Mouse (Mus musculus): ENCODE measurements around the gene Emc8. TPM values are rescaled to one million over a fixed set of nuclear protein-coding genes. Genes with fewer than 3 reads are reported as not detected.

Emc8 gene
- polyA plus RNA-seq, 1 experiment: 122 TPM

- H3K4me3 ChIP-seq: no peak overlapping the region
- no peak for TF ChIP-seq REST (IDR thresholded peaks at IDR 0.05; ENCODE audit: insufficient read depth, insufficient read length)
- TF ChIP-seq MYOD1 (IDR thresholded peaks at IDR 0.05; ENCODE audit: control insufficient read depth in 1 of 3, insufficient read length in 2 of 3, low read depth in 2 of 3): no peak
- TF ChIP-seq POLR2AphosphoS2 (IDR thresholded peaks at IDR 0.05; ENCODE audit: insufficient read length, low read depth): no peak
- no peak for TF ChIP-seq SRF (IDR thresholded peaks at IDR 0.05; ENCODE audit: control insufficient read depth, insufficient read length, low read depth)
- no peak for TF ChIP-seq USF1 (IDR thresholded peaks at IDR 0.05; ENCODE audit: low read depth)
- no peaks in the 10 kb centered on the region for H3K79me2 ChIP-seq (ENCODE audit: control insufficient read depth, insufficient read depth)
- no peak overlapping the region for H3K4me2 ChIP-seq (ENCODE audit: low read depth)
- H3K36me3 ChIP-seq (ENCODE audit: control insufficient read depth, insufficient read depth): no peaks in the 10 kb centered on the region
- H3ac ChIP-seq (ENCODE audit: control insufficient read depth, insufficient read length): no peak overlapping the region
- no peaks in the 10 kb centered on the region for H3K27me3 ChIP-seq (ENCODE audit: control insufficient read depth, insufficient read depth, insufficient read length)
These were observed 37.5 kb downstream of the Emc8 start for GRCm38 (mm10) chr8:120630848-120631247.

GRCm38 (mm10) chr8:120630031-120630430 lies 38.3 kb downstream of the Emc8 start:
- Histone ChIP-seq H3K27me3 (ENCODE audit: control insufficient read depth, insufficient read depth, insufficient read length) (no peaks in the 10 kb centered on the region), H3K79me2 (ENCODE audit: control insufficient read depth, insufficient read depth) (no peaks in the 10 kb centered on the region), H3K4me3 (no peak overlapping the region), H3K4me2 (ENCODE audit: low read depth) (no peak overlapping the region), H3ac (ENCODE audit: control insufficient read depth, insufficient read length) (no peak overlapping the region), H3K36me3 (ENCODE audit: control insufficient read depth, insufficient read depth) (no peaks in the 10 kb centered on the region)
- TF ChIP-seq CEBPB (IDR thresholded peaks at IDR 0.05; ENCODE audit: insufficient read depth, poor library complexity, severe bottlenecking): no peak
- TF ChIP-seq POLR2AphosphoS2 (IDR thresholded peaks at IDR 0.05; ENCODE audit: insufficient read length, low read depth): no peak
- no peak for TF ChIP-seq MYOD1 (IDR thresholded peaks at IDR 0.05; ENCODE audit: control insufficient read depth in 1 of 3, insufficient read length in 2 of 3, low read depth in 2 of 3)
- TF ChIP-seq SRF (IDR thresholded peaks at IDR 0.05; ENCODE audit: control insufficient read depth, insufficient read length, low read depth): no peak
- TF ChIP-seq TCF12 (IDR thresholded peaks at IDR 0.05; ENCODE audit: insufficient read depth, poor library complexity, severe bottlenecking): no peak
- TF ChIP-seq MYOG (IDR thresholded peaks at IDR 0.05; ENCODE audit: control insufficient read depth in 1 of 3, insufficient read depth in 1 of 3, insufficient read length in 2 of 3, low read depth in 2 of 3): no peak
- TF ChIP-seq TCF3 (IDR thresholded peaks at IDR 0.05; ENCODE audit: insufficient read length, low read depth): no peak
- TF ChIP-seq REST (IDR thresholded peaks at IDR 0.05; ENCODE audit: insufficient read depth, insufficient read length): no peak
- TF ChIP-seq USF1 (IDR thresholded peaks at IDR 0.05; ENCODE audit: low read depth): no peak
- TF ChIP-seq E2F4 (IDR thresholded peaks at IDR 0.05; ENCODE audit: insufficient read depth): no peak
- no peak for TF ChIP-seq MAX (IDR thresholded peaks at IDR 0.05; ENCODE audit: low read depth)
- no peak for TF ChIP-seq POLR2A (IDR thresholded peaks at IDR 0.05; ENCODE audit: insufficient read length, low read depth)

- Histone ChIP-seq H3ac (ENCODE audit: control insufficient read depth, insufficient read length) (no peak overlapping the region), H3K4me3 (no peak overlapping the region), H3K27me3 (ENCODE audit: control insufficient read depth, insufficient read depth, insufficient read length) (no peaks in the 10 kb centered on the region), H3K79me2 (ENCODE audit: control insufficient read depth, insufficient read depth) (no peaks in the 10 kb centered on the region), H3K36me3 (ENCODE audit: control insufficient read depth, insufficient read depth) (no peaks in the 10 kb centered on the region), H3K4me2 (ENCODE audit: low read depth) (no peak overlapping the region)
- TF ChIP-seq SRF (IDR thresholded peaks at IDR 0.05; ENCODE audit: control insufficient read depth, insufficient read length, low read depth): no peak
- TF ChIP-seq CEBPB (IDR thresholded peaks at IDR 0.05; ENCODE audit: insufficient read depth, poor library complexity, severe bottlenecking): no peak
- TF ChIP-seq MYOD1 (IDR thresholded peaks at IDR 0.05; ENCODE audit: control insufficient read depth in 1 of 3, insufficient read length in 2 of 3, low read depth in 2 of 3): no peak
- TF ChIP-seq POLR2A (IDR thresholded peaks at IDR 0.05; ENCODE audit: insufficient read length, low read depth): no peak
- TF ChIP-seq TCF3 (IDR thresholded peaks at IDR 0.05; ENCODE audit: insufficient read length, low read depth): no peak
- no peak for TF ChIP-seq REST (IDR thresholded peaks at IDR 0.05; ENCODE audit: insufficient read depth, insufficient read length)
- TF ChIP-seq POLR2AphosphoS2 (IDR thresholded peaks at IDR 0.05; ENCODE audit: insufficient read length, low read depth): no peak
- TF ChIP-seq E2F4 (IDR thresholded peaks at IDR 0.05; ENCODE audit: insufficient read depth): no peak
- TF ChIP-seq MYOG (IDR thresholded peaks at IDR 0.05; ENCODE audit: control insufficient read depth in 1 of 3, insufficient read depth in 1 of 3, insufficient read length in 2 of 3, low read depth in 2 of 3): no peak
- TF ChIP-seq USF1 (IDR thresholded peaks at IDR 0.05; ENCODE audit: low read depth): no peak
- TF ChIP-seq TCF12 (IDR thresholded peaks at IDR 0.05; ENCODE audit: insufficient read depth, poor library complexity, severe bottlenecking): no peak
- no peak for TF ChIP-seq MAX (IDR thresholded peaks at IDR 0.05; ENCODE audit: low read depth)
These were observed 41.1 kb downstream of the Emc8 start for GRCm38 (mm10) chr8:120627298-120627697.

- Histone ChIP-seq H3ac (ENCODE audit: control insufficient read depth, insufficient read length) (no peak overlapping the region), H3K27me3 (ENCODE audit: control insufficient read depth, insufficient read depth, insufficient read length) (no peaks in the 10 kb centered on the region)
These were observed 41.9 kb downstream of the Emc8 start for GRCm38 (mm10) chr8:120626461-120626860.

GRCm38 (mm10) chr8:120623608-120624007 lies 44.8 kb downstream of the Emc8 start:
- no peak overlapping the region for H3K4me2 ChIP-seq (ENCODE audit: low read depth)
- H3K27me3 ChIP-seq (ENCODE audit: control insufficient read depth, insufficient read depth, insufficient read length): no peaks in the 10 kb centered on the region
- TF ChIP-seq CEBPB (IDR thresholded peaks at IDR 0.05; ENCODE audit: insufficient read depth, poor library complexity, severe bottlenecking) (no peak), MYOG (IDR thresholded peaks at IDR 0.05; ENCODE audit: control insufficient read depth in 1 of 3, insufficient read depth in 1 of 3, insufficient read length in 2 of 3, low read depth in 2 of 3) (no peak), TCF3 (IDR thresholded peaks at IDR 0.05; ENCODE audit: insufficient read length, low read depth) (no peak), USF1 (IDR thresholded peaks at IDR 0.05; ENCODE audit: low read depth) (no peak), TCF12 (IDR thresholded peaks at IDR 0.05; ENCODE audit: insufficient read depth, poor library complexity, severe bottlenecking) (no peak), E2F4 (IDR thresholded peaks at IDR 0.05; ENCODE audit: insufficient read depth) (no peak), MYOD1 (IDR thresholded peaks at IDR 0.05; ENCODE audit: control insufficient read depth in 1 of 3, insufficient read length in 2 of 3, low read depth in 2 of 3) (no peak), REST (IDR thresholded peaks at IDR 0.05; ENCODE audit: insufficient read depth, insufficient read length) (no peak), MAX (IDR thresholded peaks at IDR 0.05; ENCODE audit: low read depth) (no peak), POLR2AphosphoS2 (IDR thresholded peaks at IDR 0.05; ENCODE audit: insufficient read length, low read depth) (no peak)
- no peak overlapping the region for H3K4me3 ChIP-seq
- H3ac ChIP-seq (ENCODE audit: control insufficient read depth, insufficient read length): no peak overlapping the region
- no peaks in the 10 kb centered on the region for H3K79me2 ChIP-seq (ENCODE audit: control insufficient read depth, insufficient read depth)
- no peaks in the 10 kb centered on the region for H3K36me3 ChIP-seq (ENCODE audit: control insufficient read depth, insufficient read depth)

More at GRCm38 (mm10) chr8:120626461-120626860, 41.9 kb downstream of the Emc8 start:
- peak in 1 of 3 experiments; percentile 25 for TF ChIP-seq MYOD1 (IDR thresholded peaks at IDR 0.05; ENCODE audit: control insufficient read depth in 1 of 3, insufficient read length in 2 of 3, low read depth in 2 of 3)
- TF ChIP-seq MYOG (IDR thresholded peaks at IDR 0.05; ENCODE audit: control insufficient read depth in 1 of 3, insufficient read depth in 1 of 3, insufficient read length in 2 of 3, low read depth in 2 of 3): no peak
- Histone ChIP-seq H3K79me2 (ENCODE audit: control insufficient read depth, insufficient read depth) (no peaks in the 10 kb centered on the region), H3K36me3 (ENCODE audit: control insufficient read depth, insufficient read depth) (no peaks in the 10 kb centered on the region), H3K4me2 (ENCODE audit: low read depth) (no peak overlapping the region), H3K4me3 (no peak overlapping the region)
